Mouse (Mus musculus) effector memory CD4-positive, alpha-beta T cell, adult 5 months (primary cell): Measurements from ENCODE around the gene Paxbp1. TPM values are rescaled to one million over a fixed set of nuclear protein-coding genes. Genes with fewer than 3 reads are reported as not detected.

Source experiments
- polyA plus RNA-seq: library from polyadenylated mRNA; unstranded; fragments of 100-300 nt; shearing (Covaris generic); gene quantifications from one replicate; pipeline ENCODE4 v1.2.1, GENCODE M21; 2017

Paxbp1 gene
- 121 TPM for polyA plus RNA-seq

GRCm38 (mm10) chr16:91044270-91045182, at the start of gene Paxbp1:
Gene Paxbp1, minus strand, starts transcription at chr16:91044543.

GRCm38 (mm10) chr16:91011021-91011683, 33.2 kb downstream of the Paxbp1 start, which contains the start of gene Synj1:
Gene Synj1, minus strand, starts transcription at chr16:91011308.

Other genes with a start within 250 kb of the Paxbp1 start
- 15.4 TPM for gene Urb1, start 234.1 kb downstream of the Paxbp1 start, polyA plus RNA-seq
- not detected for gene Eva1c, start 217.8 kb downstream of the Paxbp1 start, polyA plus RNA-seq
- gene Cfap298, start 109.4 kb downstream of the Paxbp1 start, polyA plus RNA-seq, result 20.5 TPM
- 46.3 TPM for gene Synj1, start 33.2 kb downstream of the Paxbp1 start, polyA plus RNA-seq
- gene 4932438H23Rik, start 50.6 kb upstream of the Paxbp1 start, polyA plus RNA-seq, result 0.21 TPM
- not detected for gene Olig2, start 180.9 kb upstream of the Paxbp1 start, polyA plus RNA-seq
- not detected for gene Olig1, start 225.2 kb upstream of the Paxbp1 start, polyA plus RNA-seq